Mouse (Mus musculus) megakaryocyte, embryonic 14.5 days (primary cell): ENCODE data around the gene Itm2c.

Experiments
- FLI1 ChIP-seq: IDR thresholded peaks from 2 replicates; pipeline ENCODE4 v1.6.1; 2012; ENCODE audit warnings: low read length, inconsistent platforms, mixed read lengths
- GATA1 ChIP-seq: IDR thresholded peaks from 3 replicates; pipeline ENCODE4 v1.6.1; 2012; ENCODE audit warnings: mixed read lengths, low read length, inconsistent platforms, borderline replicate concordance

DNA sequence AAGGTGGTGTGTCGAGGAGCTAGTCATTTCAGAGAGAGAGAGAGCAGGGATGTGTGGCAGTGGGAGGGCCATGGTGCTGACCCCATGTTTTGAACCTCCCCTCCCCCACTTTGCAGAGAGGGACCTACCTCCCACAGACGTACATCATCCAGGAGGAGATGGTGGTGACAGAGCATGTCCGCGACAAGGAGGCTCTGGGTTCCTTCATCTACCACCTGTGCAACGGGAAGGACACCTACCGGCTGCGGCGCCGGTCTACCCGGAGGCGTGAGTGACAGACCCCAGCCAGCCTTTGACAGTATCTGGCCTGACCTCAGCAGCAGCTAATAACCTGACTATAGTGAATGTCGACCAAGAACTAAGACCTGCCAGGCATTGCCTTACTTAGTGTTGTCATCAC is 12.8 kb downstream of the Itm2c start:
- TF ChIP-seq FLI1: no peak
- no peak for TF ChIP-seq GATA1
